ENCODE assay signal across 18 mouse cellular contexts in the genomic region with DNA sequence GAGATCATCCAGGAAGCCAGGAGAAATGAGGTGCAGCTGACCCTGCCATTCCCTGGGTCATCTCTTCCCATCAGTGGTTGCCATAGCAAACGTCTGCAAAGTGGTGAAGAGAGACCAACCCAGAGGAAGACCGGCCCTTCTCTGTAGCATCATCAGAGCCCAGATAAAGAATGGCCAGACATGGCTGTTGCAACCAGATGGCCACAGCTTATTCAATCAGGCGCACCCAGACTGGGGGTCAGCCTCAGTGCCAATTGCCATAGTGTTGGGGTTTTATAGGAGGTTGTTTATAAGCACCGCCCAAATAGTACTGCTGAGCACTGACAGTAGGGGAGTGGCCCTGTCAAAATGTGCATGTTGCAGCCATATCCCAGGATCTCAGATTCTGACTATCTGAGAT.
"Had no signal": no experiment of that assay in that cellular context is flagged by ENCODE, and none has a peak within 500 bp of the region (broad histone marks: within the 10 kb centered on the region; RNA-seq: fewer than 3 reads in every experiment).

No protein-coding gene starts in this region.

- H3K9ac ChIP-seq: limb, embryonic 13.5 days; liver, embryonic 14.5 days; midbrain, embryonic 12.5 days; neural tube, embryonic 12.5 days had no signal

- ATAC-seq: lung, postnatal 0 days had no signal

- H3K4me1 ChIP-seq: limb, embryonic 13.5 days; midbrain, embryonic 12.5 days had no signal

- H3K4me2 ChIP-seq: limb, embryonic 13.5 days; midbrain, embryonic 12.5 days; neural tube, embryonic 12.5 days had no signal

- H3K27ac ChIP-seq: kidney, postnatal 0 days; limb, embryonic 13.5 days; liver, embryonic 14.5 days; midbrain, embryonic 12.5 days; neural tube, embryonic 12.5 days had no signal

- H3K36me3 ChIP-seq: limb, embryonic 13.5 days; midbrain, embryonic 12.5 days; neural tube, embryonic 12.5 days had no signal

- H3K4me3 ChIP-seq: limb, embryonic 13.5 days; midbrain, embryonic 12.5 days; myocyte; neural tube, embryonic 12.5 days had no signal

- H3K9me3 ChIP-seq: limb, embryonic 13.5 days; midbrain, embryonic 12.5 days; neural tube, embryonic 12.5 days had no signal

- H3K27me3 ChIP-seq: limb, embryonic 13.5 days; midbrain, embryonic 12.5 days; neural tube, embryonic 12.5 days had no signal

- DNase-seq: kidney, adult 9 months; kidney, postnatal 36 days; layer of hippocampus, adult 9-11 months; layer of hippocampus, postnatal 36 days; lung, adult 2 months; lung, postnatal 36 days; retina, postnatal 1 day; right cerebral cortex, postnatal 4 days; spleen, adult 18-20 months; thymus, adult 18-20 months; thymus, postnatal 14 days had no signal
